8 mouse cellular contexts compared by ENCODE assay signal in the genomic region with DNA sequence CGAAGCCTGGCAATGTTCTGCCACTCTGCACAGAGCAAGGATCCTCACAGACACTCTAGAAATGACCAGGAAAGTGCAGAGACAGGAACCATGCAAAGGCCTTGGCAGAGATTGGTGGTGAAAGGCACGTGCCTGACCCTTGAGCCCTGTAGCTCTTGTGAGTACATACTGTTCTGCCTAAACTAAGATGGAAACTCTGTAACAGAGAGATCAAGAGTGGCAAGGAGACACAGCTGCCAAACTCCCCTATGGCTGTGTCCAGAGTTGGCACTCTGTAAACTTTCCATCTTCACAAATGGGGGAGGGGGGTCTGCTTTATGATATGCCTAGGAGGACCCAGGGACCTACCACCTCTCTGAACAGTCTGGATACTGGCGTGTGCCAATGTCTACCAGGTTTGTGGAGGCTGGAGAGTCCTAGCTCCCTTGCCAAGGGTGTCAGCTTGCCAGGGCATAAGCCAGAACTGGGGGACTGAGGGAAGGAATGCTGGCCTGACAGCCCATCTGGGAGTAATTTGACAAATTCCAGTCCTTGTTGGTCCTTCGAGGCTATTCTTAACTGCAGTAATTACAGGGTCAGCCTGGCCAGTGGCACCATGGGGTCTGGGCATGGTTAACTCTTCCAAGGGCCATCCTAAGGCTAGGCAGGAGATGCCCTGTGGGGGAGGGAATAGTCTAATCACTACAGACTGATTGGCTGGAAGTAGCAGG. TPM values are rescaled to one million over a fixed set of nuclear protein-coding genes. Genes with fewer than 3 reads are reported as not detected.
DNase-seq lines count a peak whose midpoint lies in the region; ATAC-seq lines count a peak whose summit lies in the region.

No protein-coding gene starts in this region.

- H3K9me3 ChIP-seq in embryonic facial prominence, embryonic 10.5 days = no peaks in the 10 kb centered on the region
- H3K9me3 ChIP-seq in limb, embryonic 12.5 days = no peaks in the 10 kb centered on the region

- peaks cover 76% of the 10 kb centered on the region for H3K36me3 ChIP-seq in embryonic facial prominence, embryonic 10.5 days (replicated peaks)
- peaks cover 67% of the 10 kb centered on the region for H3K36me3 ChIP-seq in limb, embryonic 12.5 days

- H3K4me3 ChIP-seq in embryonic facial prominence, embryonic 10.5 days = peak overlapping the region; percentile 16; the same call in 1 of the 2 replicates
- H3K4me3 ChIP-seq in limb, embryonic 12.5 days (replicated peaks) = no peak overlapping the region

- DNase-seq in adrenal gland, postnatal 10 days = peak; percentile 53
- no peak for DNase-seq in adrenal gland, postnatal 36 days
- DNase-seq in kidney, adult 9 months = peak; percentile 81
- DNase-seq in kidney, postnatal 4 days = no peak
- peak; percentile 65 for DNase-seq in embryonic facial prominence, embryonic 10.5 days (ENCODE audit: low spot score)
- DNase-seq in urinary bladder, postnatal 14 days (ENCODE audit: low spot score) = no peak
- DNase-seq in thymus, postnatal 25 days = no peak

- peak overlapping the region; percentile 44 for H3K4me2 ChIP-seq in limb, embryonic 12.5 days

- H3K9ac ChIP-seq in limb, embryonic 12.5 days (replicated peaks) = peak overlapping the region; percentile 19

- no peak for ATAC-seq in limb, embryonic 12.5 days (ENCODE audit: insufficient number of reproducible peaks, insufficient read depth, low FRiP score, low TSS enrichment, low read depth)

- peak overlapping the region; percentile 89 for H3K27ac ChIP-seq in embryonic facial prominence, embryonic 10.5 days (replicated peaks)
- peak overlapping the region; percentile 97 for H3K27ac ChIP-seq in limb, embryonic 12.5 days

- WGBS in embryonic facial prominence, embryonic 10.5 days = 56% methylated on average over 4 of the region's 4 CpGs
- 44% methylated on average over 4 of the region's 4 CpGs for WGBS in limb, embryonic 12.5 days

- H3K27me3 ChIP-seq in embryonic facial prominence, embryonic 10.5 days (replicated peaks; ENCODE audit: low read depth, poor library complexity, severe bottlenecking) = no peaks in the 10 kb centered on the region
- H3K27me3 ChIP-seq in limb, embryonic 12.5 days = no peaks in the 10 kb centered on the region

- peaks cover 100% of the 10 kb centered on the region for H3K4me1 ChIP-seq in embryonic facial prominence, embryonic 10.5 days
- peaks cover 99% of the 10 kb centered on the region for H3K4me1 ChIP-seq in limb, embryonic 12.5 days (replicated peaks)

RNA-seq across cellular contexts. Expression of gene Dnaja3, which starts 13.1 kb away (rescaled TPM):
- 100 to 1,000 TPM; 161 to 167 TPM for total RNA-seq in adrenal gland, postnatal 10 days (2021)
- 100 to 1,000 TPM; 118 to 143 TPM for total RNA-seq in adrenal gland, postnatal 36 days (2021)
- polyA plus RNA-seq in embryonic facial prominence, embryonic 10.5 days (2016; fragmentation: Nextera tagmentation; extraction: Ambion mirVana) = 66.6 and 66.7 TPM in 2 replicates
- 55.1 and 58.0 TPM in 2 replicates for polyA plus RNA-seq in limb, embryonic 12.5 days (2016; fragmentation: Nextera tagmentation; extraction: Ambion mirVana)

RNA-seq across cellular contexts. Expression of gene Vasn, which starts 13.1 kb away (rescaled TPM):
- total RNA-seq in adrenal gland, postnatal 10 days (2021) = 10 to 100 TPM; 10.0 to 14.7 TPM
- total RNA-seq in adrenal gland, postnatal 36 days (2021) = 10 to 100 TPM in 1 of 2 experiments, 1 to 10 TPM in 1; 8.9 to 15.1 TPM
- 14.4 and 16.2 TPM in 2 replicates for polyA plus RNA-seq in embryonic facial prominence, embryonic 10.5 days (2016; fragmentation: Nextera tagmentation; extraction: Ambion mirVana)
- polyA plus RNA-seq in limb, embryonic 12.5 days (2016; fragmentation: Nextera tagmentation; extraction: Ambion mirVana) = 29.4 and 30.4 TPM in 2 replicates

RNA-seq across cellular contexts. Expression of gene Coro7, which starts 26.7 kb away (rescaled TPM):
- total RNA-seq in adrenal gland, postnatal 10 days (2021) = 10 to 100 TPM; 27.9 to 38.7 TPM
- total RNA-seq in adrenal gland, postnatal 36 days (2021) = 10 to 100 TPM; 24.6 to 25.1 TPM
- polyA plus RNA-seq in embryonic facial prominence, embryonic 10.5 days (2016; fragmentation: Nextera tagmentation; extraction: Ambion mirVana) = 23.3 and 23.9 TPM in 2 replicates
- polyA plus RNA-seq in limb, embryonic 12.5 days (2016; fragmentation: Nextera tagmentation; extraction: Ambion mirVana) = 18.6 and 19.6 TPM in 2 replicates

RNA-seq across cellular contexts. Expression of gene Pam16, which starts 28.1 kb away (rescaled TPM):
- 100 to 1,000 TPM; 115 to 116 TPM for total RNA-seq in adrenal gland, postnatal 10 days (2021)
- 100 to 1,000 TPM in 1 of 2 experiments, 10 to 100 TPM in 1; 95.3 to 109 TPM for total RNA-seq in adrenal gland, postnatal 36 days (2021)
- polyA plus RNA-seq in embryonic facial prominence, embryonic 10.5 days (2016; fragmentation: Nextera tagmentation; extraction: Ambion mirVana) = 92.6 and 97.5 TPM in 2 replicates
- 111 and 120 TPM in 2 replicates for polyA plus RNA-seq in limb, embryonic 12.5 days (2016; fragmentation: Nextera tagmentation; extraction: Ambion mirVana)

RNA-seq across cellular contexts. Expression of gene Glis2, which starts 58.3 kb away (rescaled TPM):
- total RNA-seq in adrenal gland, postnatal 10 days (2021) = 10 to 100 TPM; 22.9 to 34.3 TPM
- total RNA-seq in adrenal gland, postnatal 36 days (2021) = 10 to 100 TPM; 19.9 to 20.1 TPM
- 22.2 and 22.3 TPM in 2 replicates for polyA plus RNA-seq in embryonic facial prominence, embryonic 10.5 days (2016; fragmentation: Nextera tagmentation; extraction: Ambion mirVana)
- polyA plus RNA-seq in limb, embryonic 12.5 days (2016; fragmentation: Nextera tagmentation; extraction: Ambion mirVana) = 28.4 and 32.6 TPM in 2 replicates

Comparison
In these comparisons a context has a peak if more than half of its experiments do, and no peak if none do; other contexts are left out.
1. DNase-seq: peak in adrenal gland, postnatal 10 days (single experiment), kidney, adult 9 months (single experiment) and embryonic facial prominence, embryonic 10.5 days (single experiment); none in adrenal gland, postnatal 36 days (0 of 2), kidney, postnatal 4 days (0 of 2), urinary bladder, postnatal 14 days (single experiment) and thymus, postnatal 25 days (single experiment).